Mouse (Mus musculus) lung, postnatal 0 days (tissue): Measurements from ENCODE around the gene Cd63.

Experiments
- CTCF ChIP-seq: IDR thresholded peaks from 2 replicates; pipeline ENCODE4 v1.5.1; 2016; ENCODE audit warnings: antibody characterized with exemption, mild to moderate bottlenecking
- EP300 ChIP-seq: IDR thresholded peaks from 2 replicates; pipeline ENCODE4 v1.6.1; 2016; ENCODE audit warnings: antibody characterized with exemption, mild to moderate bottlenecking, control low read depth

DNA sequence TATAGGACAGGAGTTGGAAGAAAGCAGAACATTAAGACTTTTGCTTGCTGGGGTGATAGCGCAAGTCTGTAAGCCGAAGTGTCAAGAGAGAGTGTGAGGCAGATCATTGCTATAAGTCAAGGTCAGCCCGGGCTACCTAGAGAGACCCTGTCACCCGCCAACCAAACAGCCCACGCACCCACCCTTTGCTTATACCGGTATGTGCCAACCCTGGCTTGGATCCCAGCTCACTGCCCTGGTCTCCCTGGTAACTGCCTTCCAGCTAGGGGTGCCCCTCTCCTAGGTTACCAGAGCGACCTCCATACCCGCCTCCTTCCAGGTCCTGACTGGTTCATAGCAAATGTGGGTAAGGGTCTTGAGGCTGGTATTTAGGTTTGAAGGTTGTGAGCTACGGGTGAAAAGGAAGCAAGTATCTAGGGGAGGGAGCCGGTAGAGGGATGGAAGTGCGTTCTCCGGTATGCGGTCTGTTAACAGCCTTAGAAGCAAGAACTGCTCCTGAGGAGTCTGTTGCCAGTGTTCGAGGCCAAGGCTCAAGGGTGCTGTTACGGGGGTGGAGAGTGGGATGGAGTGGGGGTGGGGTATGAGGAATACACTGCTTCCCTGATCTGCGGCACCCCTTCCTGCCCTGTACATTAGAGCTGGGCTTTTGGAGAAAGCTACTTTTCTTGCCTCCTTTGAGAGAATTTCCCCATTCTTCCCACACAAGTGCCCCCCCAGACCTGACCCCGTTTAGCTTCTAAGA, 4.7 kb upstream of the Cd63 start:
- no peak for TF ChIP-seq CTCF
- TF ChIP-seq EP300: no peak
